Mouse (Mus musculus): ENCODE data around the gene Slc50a1.

The Slc50a1 gene

GRCm38 (mm10) chr3:89262417-89262816 is 8.0 kb downstream of the Slc50a1 start:
- peak; percentile 49 for DNase-seq (ENCODE audit: low spot score)

- DNase-seq (ENCODE audit: low spot score): no peak
Measured at GRCm38 (mm10) chr3:89260211-89260610, 10.2 kb downstream of the Slc50a1 start.

- DNase-seq (ENCODE audit: low spot score): no peak
Measured at GRCm38 (mm10) chr3:89259076-89259475, 11.3 kb downstream of the Slc50a1 start, which contains the start of gene Dpm3. Gene Dpm3, plus strand, starts transcription at chr3:89259358.

GRCm38 (mm10) chr3:89256177-89256576 is 14.2 kb downstream of the Slc50a1 start:
- no peak for DNase-seq (ENCODE audit: low spot score)

GRCm38 (mm10) chr3:89254994-89255393 is 15.4 kb downstream of the Slc50a1 start:
- no peak for DNase-seq (ENCODE audit: low spot score)

- DNase-seq (ENCODE audit: low spot score): peak; percentile 79
Measured at GRCm38 (mm10) chr3:89251365-89251895, 18.9 kb downstream of the Slc50a1 start.

- DNase-seq (ENCODE audit: low spot score): peak; percentile 84
Measured at GRCm38 (mm10) chr3:89250435-89251040, 19.8 kb downstream of the Slc50a1 start.

- no peak for DNase-seq (ENCODE audit: low spot score)
Measured at GRCm38 (mm10) chr3:89247466-89247865, 22.9 kb downstream of the Slc50a1 start.

- DNase-seq (ENCODE audit: low spot score): peak; percentile 95
Measured at GRCm38 (mm10) chr3:89246261-89247100, 23.9 kb downstream of the Slc50a1 start, which contains the start of gene Trim46. Gene Trim46, minus strand, starts transcription at chr3:89246309.

- DNase-seq (ENCODE audit: low spot score): peak; percentile 81
Measured at GRCm38 (mm10) chr3:89245688-89246171, 24.6 kb downstream of the Slc50a1 start, which contains the start of gene Krtcap2. Gene Krtcap2, plus strand, starts transcription at chr3:89245966.

GRCm38 (mm10) chr3:89244982-89245687 is 25.2 kb downstream of the Slc50a1 start:
- DNase-seq (ENCODE audit: low spot score): peak; percentile 82

GRCm38 (mm10) chr3:89244158-89244981 is 26.0 kb downstream of the Slc50a1 start:
- peak; percentile 78 for DNase-seq (ENCODE audit: low spot score)

- DNase-seq (ENCODE audit: low spot score): peak; percentile 74
Measured at GRCm38 (mm10) chr3:89243609-89244008, 26.8 kb downstream of the Slc50a1 start.

- peak; percentile 67 for DNase-seq (ENCODE audit: low spot score)
Measured at GRCm38 (mm10) chr3:89242331-89242895, 28.0 kb downstream of the Slc50a1 start.

- DNase-seq (ENCODE audit: low spot score): no peak
Measured at GRCm38 (mm10) chr3:89238494-89238893, 31.9 kb downstream of the Slc50a1 start.

- DNase-seq (ENCODE audit: low spot score): no peak
Measured at GRCm38 (mm10) chr3:89237682-89238081, 32.7 kb downstream of the Slc50a1 start.

- DNase-seq (ENCODE audit: low spot score): no peak
Measured at GRCm38 (mm10) chr3:89236516-89236915, 33.9 kb downstream of the Slc50a1 start.

- DNase-seq (ENCODE audit: low spot score): no peak
Measured at GRCm38 (mm10) chr3:89233562-89234110, 36.7 kb downstream of the Slc50a1 start.

- DNase-seq (ENCODE audit: low spot score): no peak
Measured at GRCm38 (mm10) chr3:89232614-89233013, 37.8 kb downstream of the Slc50a1 start.

GRCm38 (mm10) chr3:89231772-89232275 is 38.5 kb downstream of the Slc50a1 start:
- no peak for DNase-seq (ENCODE audit: low spot score)
